Mouse (Mus musculus) small intestine, adult 10 weeks (tissue): ENCODE results near the gene Gab3. TPM values are rescaled to one million over a fixed set of nuclear protein-coding genes. Genes with fewer than 3 reads are reported as not detected.

Source experiments
- polyA plus RNA-seq: library from polyadenylated mRNA; stranded (reverse); fragments of 350-450 nt; fragmentation: Illumina TruSeq; extraction: RNeasy Lipid Tissue Mini Kit (QIAGEN cat#74804); gene quantifications from one replicate; pipeline ENCODE4 v1.2.3, GENCODE M21; 2014; ENCODE audit warnings: low replicate concordance

The Gab3 gene
- polyA plus RNA-seq = 1.4 TPM

DNA sequence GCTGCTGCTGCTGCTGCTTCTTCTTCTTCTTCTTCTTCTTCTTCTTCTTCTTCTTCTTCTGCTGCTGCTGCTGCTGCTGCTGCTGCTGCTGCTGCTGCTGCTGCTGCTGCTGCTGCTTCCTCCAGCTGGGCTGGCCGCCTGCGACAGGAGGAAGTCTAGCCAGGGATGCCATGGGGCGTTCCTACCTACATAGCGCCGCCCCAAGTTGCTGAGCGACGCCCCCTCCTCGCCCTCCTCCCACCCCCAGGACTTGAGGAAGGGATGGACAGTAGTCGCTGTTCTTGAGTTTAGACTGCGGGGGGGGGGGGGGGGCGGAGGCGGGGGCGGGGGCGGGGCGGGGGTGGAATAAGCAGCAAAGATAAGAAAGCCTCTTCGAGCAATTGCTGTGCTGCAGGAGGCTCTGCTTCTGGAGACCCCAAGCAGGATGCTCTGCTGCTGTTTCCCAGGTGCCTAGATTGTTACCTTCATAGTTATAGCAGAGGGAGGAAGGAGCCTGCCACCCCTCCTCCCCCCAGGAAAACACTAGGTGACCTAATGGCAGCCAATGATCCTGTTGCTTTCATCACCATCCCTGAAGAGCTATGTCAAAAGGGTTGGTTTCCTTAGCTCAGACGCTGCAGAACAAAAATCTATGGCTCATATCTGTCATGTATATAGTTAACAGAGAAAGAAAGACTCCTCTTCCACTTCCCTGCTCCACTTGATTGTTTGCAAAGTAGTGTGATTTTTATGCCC lies at the start of gene Gab3:
Gene Gab3 (minus strand): TSS at position 685 of the 735 bp plus-strand sequence.

DNA sequence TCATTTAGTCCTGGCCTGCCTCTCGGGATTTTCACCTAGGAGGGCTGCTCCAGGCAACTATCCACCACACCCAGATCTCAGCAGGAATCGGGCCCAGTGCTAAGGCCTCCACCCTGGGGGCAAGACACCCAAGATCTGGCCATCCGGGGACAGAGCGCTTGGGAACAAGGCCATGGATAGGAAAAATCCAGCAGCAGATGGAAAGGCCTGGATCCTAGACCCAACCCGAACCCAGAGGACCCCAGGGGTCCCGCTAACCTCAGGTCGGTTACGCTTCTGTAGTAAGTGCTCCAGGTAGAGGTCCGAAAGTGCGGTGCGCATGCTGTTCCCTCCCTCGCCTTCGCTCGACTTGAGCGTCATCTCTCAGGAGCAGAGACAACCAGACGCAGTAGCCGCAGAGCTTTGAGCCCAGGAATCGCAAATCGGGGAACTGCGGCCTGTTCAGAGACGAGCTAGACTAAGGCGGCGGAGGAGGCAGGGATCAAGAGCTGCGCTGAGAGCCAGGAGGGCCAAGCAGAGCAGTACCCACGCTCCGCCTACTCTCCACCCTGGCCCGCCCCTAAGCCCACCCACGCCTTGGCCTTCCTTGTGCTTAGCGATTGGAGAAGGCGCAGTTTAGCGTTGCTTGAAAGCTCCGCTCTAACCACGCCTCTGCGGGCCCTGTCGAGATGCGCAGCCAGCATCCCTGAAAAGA lies 45.4 kb upstream of the Gab3 start, which contains the start of gene Mpp1:
Gene Mpp1 (minus strand): TSS at position 550 of the 694 bp plus-strand sequence.

DNA sequence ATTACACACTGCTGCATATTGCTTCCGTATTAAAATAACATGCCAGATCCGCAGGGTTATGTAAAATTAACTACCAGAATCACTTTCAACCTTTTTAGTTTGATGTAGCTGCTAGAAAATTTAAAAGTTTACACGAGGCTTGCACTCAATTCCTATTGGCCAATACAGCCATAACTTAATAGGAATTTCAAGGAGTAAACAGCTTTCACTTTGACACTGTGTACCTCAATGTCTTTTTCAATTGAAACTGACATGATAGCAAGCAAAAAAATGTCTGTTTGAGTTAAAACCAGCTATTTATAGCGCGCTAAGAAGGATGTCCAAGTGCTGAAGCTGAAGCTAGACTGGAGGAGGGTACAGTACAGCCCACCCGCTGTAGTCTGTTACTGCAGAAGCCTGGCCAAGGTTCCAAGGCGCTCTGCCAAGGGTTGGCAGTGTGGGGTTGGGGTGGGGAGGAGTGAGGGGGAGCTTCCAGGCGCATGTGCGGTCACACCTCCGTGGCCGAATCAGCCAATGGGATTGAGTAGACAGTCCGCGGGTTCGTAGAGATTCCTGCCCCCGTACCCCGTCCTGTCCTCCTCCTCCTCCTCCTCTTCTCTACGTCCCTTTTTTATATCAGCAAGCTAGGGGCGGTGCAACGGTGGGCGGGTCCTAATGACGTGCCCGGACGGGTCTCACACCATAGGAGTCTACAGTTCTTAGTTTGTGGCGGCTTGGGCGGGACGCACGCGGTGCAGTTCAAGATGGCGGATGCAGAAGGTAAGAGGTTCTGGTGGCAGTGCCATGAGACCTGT lies 10.3 kb upstream of the Gab3 start, which contains the start of gene Dkc1:
Gene Dkc1 (plus strand): TSS at position 486 of the 794 bp plus-strand sequence.

Other genes starting within 250 kb of the Gab3 start
- gene Gm5936, start 248.3 kb downstream of the Gab3 start, polyA plus RNA-seq = not detected
- gene Dkc1, start 10.4 kb upstream of the Gab3 start, polyA plus RNA-seq = 45.8 TPM
- 326 TPM for gene Mpp1, start 45.6 kb upstream of the Gab3 start, polyA plus RNA-seq
- not detected for gene Smim9, start 78.3 kb upstream of the Gab3 start, polyA plus RNA-seq